Mouse (Mus musculus) left cerebral cortex, adult 11 months (tissue): ENCODE results near the gene Colgalt2.
"Not testable (repeated sequence)": the region's sequence is repeated elsewhere in the genome, so short reads cannot be mapped to it uniquely, and the experiment has no call there.

Experiments used
- DNase-seq: peaks from one replicate; pipeline ENCODE4 v3.0.0; 2022; ENCODE audit warnings: low spot score

The Colgalt2 gene

GRCm38 (mm10) chr1:152417602-152418001 lies 18.0 kb downstream of the Colgalt2 start:
- DNase-seq, result no peak

- DNase-seq, result no peak
Observed at GRCm38 (mm10) chr1:152422295-152422694, 22.7 kb downstream of the Colgalt2 start.

GRCm38 (mm10) chr1:152423052-152423451 lies 23.4 kb downstream of the Colgalt2 start:
- DNase-seq, result no peak

- DNase-seq, result no peak
Observed at GRCm38 (mm10) chr1:152427912-152428581, 28.4 kb downstream of the Colgalt2 start.

- no peak for DNase-seq
Observed at GRCm38 (mm10) chr1:152429805-152430204, 30.2 kb downstream of the Colgalt2 start.

GRCm38 (mm10) chr1:152434166-152434565 lies 34.5 kb downstream of the Colgalt2 start:
- DNase-seq, result no peak

- not testable (repeated sequence) for DNase-seq
Observed at GRCm38 (mm10) chr1:152437518-152437917, 37.9 kb downstream of the Colgalt2 start.

- DNase-seq, result no peak
Observed at GRCm38 (mm10) chr1:152439408-152439807, 39.8 kb downstream of the Colgalt2 start.

GRCm38 (mm10) chr1:152439874-152440273 lies 40.2 kb downstream of the Colgalt2 start:
- no peak for DNase-seq

- no peak for DNase-seq
Observed at GRCm38 (mm10) chr1:152444630-152445029, 45.0 kb downstream of the Colgalt2 start.

GRCm38 (mm10) chr1:152445925-152446324 lies 46.3 kb downstream of the Colgalt2 start:
- DNase-seq, result no peak

GRCm38 (mm10) chr1:152454536-152454935 lies 54.9 kb downstream of the Colgalt2 start:
- no peak for DNase-seq

- DNase-seq, result no peak
Observed at GRCm38 (mm10) chr1:152455275-152456243, 55.9 kb downstream of the Colgalt2 start.

GRCm38 (mm10) chr1:152456266-152456665 lies 56.6 kb downstream of the Colgalt2 start:
- DNase-seq, result no peak

GRCm38 (mm10) chr1:152457596-152457995 lies 58.0 kb downstream of the Colgalt2 start:
- DNase-seq, result no peak

GRCm38 (mm10) chr1:152458996-152459395 lies 59.4 kb downstream of the Colgalt2 start:
- no peak for DNase-seq

GRCm38 (mm10) chr1:152460931-152461330 lies 61.3 kb downstream of the Colgalt2 start:
- no peak for DNase-seq

- DNase-seq, result no peak
Observed at GRCm38 (mm10) chr1:152461814-152462213, 62.2 kb downstream of the Colgalt2 start.

- no peak for DNase-seq
Observed at GRCm38 (mm10) chr1:152462348-152462747, 62.7 kb downstream of the Colgalt2 start.

- no peak for DNase-seq
Observed at GRCm38 (mm10) chr1:152466280-152466679, 66.7 kb downstream of the Colgalt2 start.

GRCm38 (mm10) chr1:152468443-152468842 lies 68.8 kb downstream of the Colgalt2 start:
- peak; percentile 17 for DNase-seq

GRCm38 (mm10) chr1:152476126-152476525 lies 76.5 kb downstream of the Colgalt2 start:
- DNase-seq, result no peak

GRCm38 (mm10) chr1:152490842-152491241 lies 91.2 kb downstream of the Colgalt2 start:
- no peak for DNase-seq
